Mouse (Mus musculus) kidney, postnatal 0 days (tissue): ENCODE measurements around the gene Tnfrsf13b. TPM values are rescaled to one million over a fixed set of nuclear protein-coding genes. Genes with fewer than 3 reads are reported as not detected.

Experiments
- ATAC-seq: fragments of 200-750 bp; cut with Nextera tagmentation; replicated peaks from 2 replicates; pipeline ENCODE4 v1.8.0; 2017; ENCODE audit warnings: low read depth, moderate number of reproducible peaks, moderate TSS enrichment, moderate library complexity; ENCODE audit not compliant: low FRiP score
- DNase-seq: peaks from one replicate; pipeline ENCODE4 v3.0.0-alpha.2; 2016; ENCODE audit warnings: low spot score
- H3K27ac ChIP-seq: fragments of 300-500 bp; sonication (generic); 2 replicates; pipeline ENCODE4 v1.5.1; 2014; ENCODE audit warnings: mild to moderate bottlenecking
- H3K27me3 ChIP-seq: fragments of 300-500 bp; sonication (generic); 2 replicates; pipeline ENCODE4 v1.6.1; 2014; ENCODE audit warnings: low read length, mixed read lengths; ENCODE audit not compliant: insufficient read depth
- H3K36me3 ChIP-seq: fragments of 300-500 bp; sonication (generic); 2 replicates; pipeline ENCODE4 v1.6.1; 2014; ENCODE audit warnings: low read length, mixed read lengths; ENCODE audit not compliant: insufficient read depth
- H3K4me1 ChIP-seq: fragments of 300-500 bp; sonication (generic); replicated peaks from 2 replicates; pipeline ENCODE4 v1.6.1; 2014; ENCODE audit warnings: antibody characterized with exemption, low read length, mixed read lengths; ENCODE audit not compliant: insufficient read depth
- H3K4me2 ChIP-seq: fragments of 300-500 bp; sonication (generic); 2 replicates; pipeline ENCODE4 v1.6.1; 2014; ENCODE audit warnings: mild to moderate bottlenecking, low read length, moderate library complexity, mixed read lengths
- H3K4me3 ChIP-seq: fragments of 300-500 bp; sonication (generic); replicated peaks from 2 replicates; pipeline ENCODE4 v1.5.1; 2014; ENCODE audit warnings: low read depth, low read length
- H3K9ac ChIP-seq: fragments of 300-500 bp; sonication (generic); 2 replicates; pipeline ENCODE4 v1.6.1; 2014; ENCODE audit warnings: low read depth, low read length
- H3K9me3 ChIP-seq: fragments of 300-500 bp; sonication (generic); replicated peaks from 2 replicates; pipeline ENCODE4 v1.6.1; 2016; ENCODE audit warnings: low read length, inconsistent platforms, mixed read lengths
- CTCF ChIP-seq: IDR thresholded peaks from 2 replicates; pipeline ENCODE4 v1.5.1; 2016; ENCODE audit warnings: antibody characterized with exemption, low read depth, mild to moderate bottlenecking, moderate library complexity
- WGBS: fragments of 180-500 bp; shearing (Covaris S2); extraction: QIAGEN DNeasy Blood & Tissue Kit; methylation state at CpG from one replicate; pipeline ENCODE4 v1.1.7; 2014; 5-methylcytosine and 5-hydroxymethylcytosine counted together
- polyA plus RNA-seq: library from polyadenylated mRNA; unstranded; fragments of >200 nt; fragmentation: Nextera tagmentation; extraction: Ambion mirVana; gene quantifications from 2 replicates; pipeline ENCODE4 v1.2.1, GENCODE M21; 2015

The Tnfrsf13b gene
- polyA plus RNA-seq, 1 experiment from 2014 or later, result 1.7 TPM

DNA sequence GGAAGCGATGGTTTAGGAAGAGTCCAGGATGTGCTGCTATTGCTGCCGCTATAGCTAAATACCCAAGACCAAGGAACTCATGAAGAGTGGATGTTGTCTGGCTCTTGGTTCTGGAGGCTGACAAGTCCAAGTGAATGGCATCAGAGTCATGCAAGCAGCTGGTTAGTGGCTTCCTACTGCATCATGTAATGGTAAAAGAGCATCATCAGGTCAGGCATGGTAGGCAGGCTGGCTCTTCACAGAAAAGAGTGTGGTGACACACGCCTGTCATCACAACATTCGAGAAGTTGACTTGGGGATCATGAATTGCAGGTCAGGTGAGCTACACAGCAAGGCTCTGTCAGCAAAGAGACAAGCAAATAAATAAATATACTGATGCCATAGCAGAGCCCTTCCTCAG, 15.1 kb upstream of the Tnfrsf13b start:
- H3K4me2 ChIP-seq, result no peak overlapping the region
- no peaks in the 10 kb centered on the region for H3K36me3 ChIP-seq
- no peak overlapping the region for H3K9ac ChIP-seq
- no peak overlapping the region for H3K4me3 ChIP-seq
- whole genome bisulfite sequencing, result 91% methylated on average over 4 of the region's 4 CpGs
- no peak for DNase-seq
- H3K27ac ChIP-seq, result no peak overlapping the region
- no peak for TF ChIP-seq CTCF
- no peaks in the 10 kb centered on the region for H3K9me3 ChIP-seq
- H3K27me3 ChIP-seq, result no peaks in the 10 kb centered on the region
- no peak for ATAC-seq
- H3K4me1 ChIP-seq, result no peaks in the 10 kb centered on the region

- no peak overlapping the region for H3K4me3 ChIP-seq
- no peak overlapping the region for H3K4me2 ChIP-seq
- H3K9me3 ChIP-seq, result no peaks in the 10 kb centered on the region
- H3K9ac ChIP-seq, result no peak overlapping the region
- DNase-seq (no peak), ATAC-seq (no peak)
- 69% methylated on average over 8 of the region's 8 CpGs for WGBS
- TF ChIP-seq CTCF, result no peak
- H3K27ac ChIP-seq, result no peak overlapping the region
- no peaks in the 10 kb centered on the region for H3K4me1 ChIP-seq
- H3K27me3 ChIP-seq, result no peaks in the 10 kb centered on the region
- no peaks in the 10 kb centered on the region for H3K36me3 ChIP-seq
Measured at GRCm38 (mm10) chr11:61112323-61112995, 14.1 kb upstream of the Tnfrsf13b start.

GRCm38 (mm10) chr11:61116226-61116625, 10.3 kb upstream of the Tnfrsf13b start:
- Histone ChIP-seq H3K4me3 (no peak overlapping the region), H3K4me2 (no peak overlapping the region), H3K27me3 (no peaks in the 10 kb centered on the region), H3K4me1 (no peaks in the 10 kb centered on the region), H3K9ac (no peak overlapping the region), H3K9me3 (no peaks in the 10 kb centered on the region), H3K36me3 (no peaks in the 10 kb centered on the region), H3K27ac (no peak overlapping the region)
- ATAC-seq (no peak), DNase-seq (no peak)
- 63% methylated on average over 8 of the region's 8 CpGs for WGBS
- no peak for TF ChIP-seq CTCF

DNA sequence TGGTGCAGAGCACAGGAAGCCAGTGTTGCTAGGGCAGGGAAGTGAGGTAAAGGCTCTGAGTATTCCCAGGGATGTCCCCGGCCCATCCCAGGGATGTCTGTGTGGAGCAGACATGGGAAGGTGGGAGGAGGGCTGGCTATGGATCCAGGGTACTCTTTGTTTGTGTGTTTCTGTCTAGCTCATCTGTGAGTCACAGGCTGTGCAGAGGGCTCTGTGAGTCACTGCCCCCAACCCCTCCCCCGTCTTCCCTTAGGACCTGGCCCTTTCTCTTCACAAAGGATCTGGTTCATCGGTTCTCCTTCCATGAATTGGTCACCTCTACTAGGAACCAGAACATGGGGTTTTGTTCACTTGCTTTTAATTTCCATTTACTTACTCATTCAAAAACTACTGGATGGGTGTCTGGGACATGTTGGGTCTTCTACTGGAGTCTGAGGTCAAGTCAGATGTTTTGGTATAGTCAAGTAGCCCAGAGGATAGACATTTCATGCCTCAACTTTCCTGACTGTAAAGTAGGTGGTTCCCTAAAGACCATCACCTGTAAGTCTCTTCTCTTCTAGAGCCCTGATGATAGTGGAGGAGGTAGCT, 6.5 kb upstream of the Tnfrsf13b start:
- Histone ChIP-seq H3K36me3 (no peaks in the 10 kb centered on the region), H3K27ac (no peak overlapping the region), H3K4me2 (no peak overlapping the region), H3K9me3 (no peaks in the 10 kb centered on the region), H3K9ac (no peak overlapping the region), H3K4me3 (no peak overlapping the region), H3K4me1 (no peaks in the 10 kb centered on the region), H3K27me3 (no peaks in the 10 kb centered on the region)
- ATAC-seq (no peak), DNase-seq (no peak)
- TF ChIP-seq CTCF, result no peak
- WGBS, result 87% methylated on average over 3 of the region's 3 CpGs

DNA sequence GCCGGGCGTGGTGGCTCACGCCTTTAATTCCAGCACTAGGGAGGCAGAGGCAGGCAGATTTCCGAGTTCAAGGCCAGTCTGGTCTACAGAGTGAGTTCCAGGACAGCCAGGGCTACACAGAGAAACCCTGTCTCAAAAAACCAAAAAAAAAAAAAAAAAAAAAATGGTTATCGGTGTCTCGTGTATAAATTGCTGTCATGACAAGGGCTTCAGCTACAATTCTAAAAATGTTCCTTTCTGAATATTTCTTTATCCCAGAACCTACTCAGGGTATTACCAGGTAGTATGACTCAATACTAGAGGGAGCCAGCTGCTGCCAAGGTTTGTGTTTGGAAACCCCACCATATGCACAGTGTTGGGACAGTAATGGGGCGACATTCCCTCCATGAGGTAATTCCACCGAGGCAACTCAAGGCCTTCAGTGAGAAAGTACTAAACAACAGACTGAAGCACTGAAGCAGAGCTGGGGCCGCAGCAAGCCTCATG, 4.2 kb upstream of the Tnfrsf13b start:
- H3K4me2 ChIP-seq, result no peak overlapping the region
- H3K4me3 ChIP-seq, result no peak overlapping the region
- H3K27me3 ChIP-seq, result no peaks in the 10 kb centered on the region
- no peaks in the 10 kb centered on the region for H3K4me1 ChIP-seq
- no peaks in the 10 kb centered on the region for H3K9me3 ChIP-seq
- no peak overlapping the region for H3K9ac ChIP-seq
- H3K27ac ChIP-seq, result no peak overlapping the region
- DNase-seq (no peak), ATAC-seq (no peak)
- 90% methylated on average over 9 of the region's 9 CpGs for WGBS
- TF ChIP-seq CTCF, result no peak
- H3K36me3 ChIP-seq, result no peaks in the 10 kb centered on the region

- Histone ChIP-seq H3K27me3 (no peaks in the 10 kb centered on the region), H3K36me3 (no peaks in the 10 kb centered on the region), H3K4me2 (no peak overlapping the region), H3K4me3 (no peak overlapping the region), H3K9me3 (no peaks in the 10 kb centered on the region), H3K9ac (no peak overlapping the region), H3K4me1 (no peaks in the 10 kb centered on the region), H3K27ac (no peak overlapping the region)
- no peak for TF ChIP-seq CTCF
- ATAC-seq (no peak), DNase-seq (no peak)
- 77% methylated on average over 8 of the region's 8 CpGs for WGBS
Measured at GRCm38 (mm10) chr11:61122769-61123288, 3.7 kb upstream of the Tnfrsf13b start.
